Mouse (Mus musculus) midbrain, embryonic 14.5 days (tissue): ENCODE data around the gene Ak9. TPM values are rescaled to one million over a fixed set of nuclear protein-coding genes. Genes with fewer than 3 reads are reported as not detected.

ENCODE experiments used
- ATAC-seq: fragments of 200-750 bp; cut with Nextera tagmentation; 2 replicates; pipeline ENCODE4 v1.8.0; 2017; ENCODE audit warnings: moderate number of reproducible peaks, moderate library complexity; ENCODE audit not compliant: low FRiP score, low TSS enrichment
- DNase-seq: peaks from one replicate; pipeline ENCODE4 v3.0.0-alpha.2; 2015
- H3K27ac ChIP-seq: fragments of 300-500 bp; sonication (generic); replicated peaks from 2 replicates; pipeline ENCODE4 v1.5.1; 2014; ENCODE audit warnings: mild to moderate bottlenecking, low read depth, low read length, moderate library complexity
- H3K27me3 ChIP-seq: fragments of 300-500 bp; sonication (generic); 2 replicates; pipeline ENCODE4 v1.6.1; 2014; ENCODE audit warnings: low read length, control low read depth, mixed read lengths; ENCODE audit not compliant: control insufficient read depth, insufficient read depth
- H3K36me3 ChIP-seq: fragments of 300-500 bp; sonication (generic); 2 replicates; pipeline ENCODE4 v1.6.1; 2014; ENCODE audit warnings: low read length, control low read depth; ENCODE audit not compliant: control insufficient read depth, insufficient read depth
- H3K4me1 ChIP-seq: fragments of 300-500 bp; sonication (generic); 2 replicates; pipeline ENCODE4 v1.6.1; 2014; ENCODE audit warnings: mild to moderate bottlenecking, antibody characterized with exemption, low read length, control low read depth; ENCODE audit not compliant: control insufficient read depth, insufficient read depth
- H3K4me2 ChIP-seq: fragments of 300-500 bp; sonication (generic); 2 replicates; pipeline ENCODE4 v1.6.1; 2014; ENCODE audit warnings: mild to moderate bottlenecking, low read length, moderate library complexity
- H3K4me3 ChIP-seq: fragments of 300-500 bp; sonication (generic); replicated peaks from 2 replicates; pipeline ENCODE4 v1.5.1; 2014; ENCODE audit warnings: low read depth, low read length
- H3K9ac ChIP-seq: fragments of 300-500 bp; sonication (generic); replicated peaks from 2 replicates; pipeline ENCODE4 v1.6.1; 2014; ENCODE audit warnings: mild to moderate bottlenecking, low read length, moderate library complexity
- H3K9me3 ChIP-seq: fragments of 300-500 bp; sonication (generic); 2 replicates; pipeline ENCODE4 v1.6.1; 2016; ENCODE audit warnings: low read length, control low read depth, mixed read lengths; ENCODE audit not compliant: control insufficient read depth
- WGBS: fragments of 180-500 bp; shearing (Covaris S2); extraction: QIAGEN DNeasy Blood & Tissue Kit; methylation state at CpG from one replicate; pipeline ENCODE4 v1.1.7; 2014; 5-methylcytosine and 5-hydroxymethylcytosine counted together
- polyA plus RNA-seq: library from polyadenylated mRNA; unstranded; fragments of >200 nt; fragmentation: Nextera tagmentation; extraction: Ambion mirVana; gene quantifications from 2 replicates; pipeline ENCODE4 v1.2.1, GENCODE M21; 2014

Ak9 gene
- polyA plus RNA-seq, 1 experiment from 2014 or later = 0.08 TPM

DNA sequence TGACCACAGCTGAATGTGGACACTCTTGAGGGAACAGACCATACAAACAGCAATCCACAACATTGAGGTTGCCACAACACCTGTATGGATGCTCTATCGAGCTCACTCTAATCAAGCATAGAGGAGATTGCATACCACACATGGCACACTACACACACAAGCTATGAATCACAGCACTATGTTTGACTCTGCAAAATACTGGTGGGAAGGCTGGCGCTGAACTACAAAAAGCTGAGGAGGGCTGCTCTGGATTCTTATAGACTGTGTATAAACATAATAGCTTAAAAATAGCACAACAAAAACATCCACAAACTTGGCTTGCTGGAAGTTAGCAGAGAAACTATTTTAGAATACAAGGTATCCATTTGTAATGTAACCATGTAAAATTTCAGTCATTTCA, 23.0 kb upstream of the Ak9 start:
- ATAC-seq = no peak
- no peak overlapping the region for H3K9ac ChIP-seq

DNA sequence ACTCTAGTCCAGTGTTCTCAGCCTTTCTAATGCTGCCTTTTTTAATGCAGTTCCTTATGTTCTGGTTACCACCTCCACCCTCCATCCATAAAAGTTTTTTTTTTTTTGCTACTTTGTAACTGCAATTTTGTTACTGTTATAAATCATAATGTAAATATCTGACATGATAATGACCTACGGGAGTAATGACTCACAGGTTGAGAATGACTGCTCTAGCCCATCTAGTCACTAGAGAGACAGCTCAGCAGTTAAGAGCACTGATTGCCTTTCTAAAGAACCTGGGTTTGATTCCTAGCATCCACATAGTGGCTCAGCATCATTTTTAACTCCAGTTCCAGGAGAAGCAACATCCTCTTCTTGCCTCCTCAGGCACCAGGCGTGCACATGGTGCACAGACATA, 21.7 kb upstream of the Ak9 start:
- peaks cover 6% of the 10 kb centered on the region; the same call in 1 of the 2 replicates for H3K4me1 ChIP-seq
- H3K4me3 ChIP-seq = no peak overlapping the region
- WGBS = 95% methylated on average over 2 of the region's 2 CpGs
- DNase-seq (no peak), ATAC-seq (no peak)
- no peaks in the 10 kb centered on the region for H3K9me3 ChIP-seq
- H3K4me2 ChIP-seq = no peak overlapping the region
- H3K27ac ChIP-seq = no peak overlapping the region
- no peaks in the 10 kb centered on the region for H3K27me3 ChIP-seq
- peaks cover 7% of the 10 kb centered on the region for H3K36me3 ChIP-seq
- no peak overlapping the region for H3K9ac ChIP-seq

More for the DNA sequence above, 23.0 kb upstream of the Ak9 start:
- Histone ChIP-seq H3K4me2 (no peak overlapping the region), H3K9me3 (no peaks in the 10 kb centered on the region), H3K4me3 (no peak overlapping the region), H3K27me3 (no peaks in the 10 kb centered on the region), H3K27ac (no peak overlapping the region), H3K36me3 (peaks cover 9% of the 10 kb centered on the region), H3K4me1 (peaks cover 6% of the 10 kb centered on the region; the same call in 1 of the 2 replicates)
- 95% methylated on average over 2 of the region's 2 CpGs for WGBS
- DNase-seq = no peak

DNA sequence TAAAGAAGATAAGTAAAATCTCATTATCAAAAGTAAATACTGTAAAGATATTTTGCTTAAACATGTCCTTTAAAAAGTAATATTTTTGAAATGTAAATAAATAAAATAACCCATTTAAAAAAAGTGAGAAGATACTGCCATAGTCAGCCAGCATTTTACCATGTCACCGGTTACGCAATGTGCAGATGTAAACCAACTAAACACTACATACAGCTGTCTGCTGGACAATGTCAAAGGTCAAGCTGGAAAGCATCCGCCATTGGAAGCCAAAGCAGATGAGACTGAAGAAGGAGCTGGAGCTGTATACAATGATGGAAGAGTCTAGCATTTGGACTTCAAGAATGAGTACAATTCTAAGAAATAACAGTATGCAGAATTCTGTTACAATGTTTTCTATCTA, 16.2 kb upstream of the Ak9 start:
- no peaks in the 10 kb centered on the region for H3K9me3 ChIP-seq
- no peak for DNase-seq
- no peak overlapping the region for H3K27ac ChIP-seq
- H3K4me1 ChIP-seq = 0 out of 2 replicates have a peak, but pooled peaks cover 3% of the 10 kb centered on the region
- H3K4me3 ChIP-seq = no peak overlapping the region
- no peak overlapping the region for H3K4me2 ChIP-seq
- peaks cover 7% of the 10 kb centered on the region; the same call in 1 of the 2 replicates for H3K36me3 ChIP-seq
- no peak overlapping the region for H3K9ac ChIP-seq
- 95% methylated on average over 3 of the region's 3 CpGs for WGBS
- no peak for ATAC-seq
- H3K27me3 ChIP-seq = no peaks in the 10 kb centered on the region

GRCm38 (mm10) chr10:41288074-41288473, 15.7 kb upstream of the Ak9 start:
- Histone ChIP-seq H3K9me3 (no peaks in the 10 kb centered on the region), H3K9ac (no peak overlapping the region), H3K36me3 (peaks cover 7% of the 10 kb centered on the region; the same call in 1 of the 2 replicates), H3K4me3 (no peak overlapping the region), H3K27me3 (no peaks in the 10 kb centered on the region), H3K4me1 (0 out of 2 replicates have a peak, but pooled peaks cover 3% of the 10 kb centered on the region), H3K27ac (no peak overlapping the region), H3K4me2 (no peak overlapping the region)
- no peak for ATAC-seq
- no peak for DNase-seq
- 74% methylated on average over 1 of the region's 1 CpGs for WGBS

DNA sequence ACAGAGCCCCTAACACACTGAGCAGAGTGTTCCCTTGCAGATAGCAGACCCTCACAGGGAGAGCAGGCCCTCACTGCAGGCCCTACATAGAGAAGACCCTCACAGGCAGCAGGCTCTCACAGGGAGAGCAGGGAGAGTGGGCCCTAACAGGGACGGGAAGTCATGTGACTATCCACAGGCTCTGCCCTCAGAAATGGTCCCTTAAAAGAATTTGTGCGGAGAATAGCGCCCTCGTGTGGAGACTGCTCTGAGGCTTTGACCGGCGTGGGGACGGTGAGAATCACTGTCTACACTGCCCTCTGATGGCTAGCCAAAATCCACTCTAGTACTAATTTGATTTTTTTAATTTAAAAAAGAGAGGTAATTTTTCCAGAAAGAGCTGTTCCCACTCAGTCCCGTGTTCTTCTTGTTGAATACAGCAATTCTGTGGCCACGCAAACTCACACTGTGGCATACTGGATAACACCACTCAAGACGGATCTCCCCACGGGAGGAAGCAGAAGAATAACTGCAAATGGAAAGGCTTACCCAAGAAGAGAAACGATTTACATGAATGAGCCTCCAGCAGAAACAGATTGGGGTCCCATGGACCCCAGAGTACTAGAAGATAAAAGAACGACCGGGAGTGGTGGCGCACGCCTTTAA, 14.9 kb upstream of the Ak9 start:
- 0 out of 2 replicates have a peak, but pooled peaks cover 3% of the 10 kb centered on the region for H3K4me1 ChIP-seq
- no peak overlapping the region; the same call in 1 of the 2 replicates for H3K27ac ChIP-seq
- H3K4me3 ChIP-seq = no peak overlapping the region
- DNase-seq (peak; percentile 97), ATAC-seq (peak; percentile 86)
- H3K9me3 ChIP-seq = no peaks in the 10 kb centered on the region
- no peaks in the 10 kb centered on the region for H3K27me3 ChIP-seq
- 31% methylated on average over 16 of the region's 16 CpGs for WGBS
- no peak overlapping the region for H3K9ac ChIP-seq
- H3K4me2 ChIP-seq = no peak overlapping the region
- peaks cover 4% of the 10 kb centered on the region; the same call in 1 of the 2 replicates for H3K36me3 ChIP-seq

DNA sequence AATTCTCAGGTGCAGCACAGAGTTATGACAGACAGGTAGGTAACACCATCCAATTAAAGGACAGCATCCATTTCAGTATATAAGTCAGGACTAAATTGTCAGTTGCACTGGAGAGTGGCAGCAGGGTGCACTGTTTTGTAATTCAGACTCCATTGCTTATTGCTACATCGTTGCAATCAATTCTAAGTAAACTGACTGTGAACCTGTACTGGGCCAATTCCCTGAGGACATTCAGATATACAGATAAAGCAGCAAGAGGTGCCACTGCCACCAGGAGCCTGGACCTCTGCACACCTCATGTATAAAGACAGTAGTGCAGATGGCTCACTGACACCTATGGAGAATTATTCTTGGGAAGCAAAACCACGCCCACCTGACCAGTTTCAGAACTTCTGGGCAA, 12.8 kb upstream of the Ak9 start:
- Histone ChIP-seq H3K27ac (no peak overlapping the region), H3K9ac (no peak overlapping the region), H3K9me3 (no peaks in the 10 kb centered on the region), H3K4me1 (peaks cover 13% of the 10 kb centered on the region), H3K27me3 (no peaks in the 10 kb centered on the region), H3K4me2 (no peak overlapping the region), H3K36me3 (no peaks in the 10 kb centered on the region), H3K4me3 (no peak overlapping the region)
- WGBS = 83% methylated on average over 2 of the region's 2 CpGs
- no peak for ATAC-seq
- DNase-seq = no peak

DNA sequence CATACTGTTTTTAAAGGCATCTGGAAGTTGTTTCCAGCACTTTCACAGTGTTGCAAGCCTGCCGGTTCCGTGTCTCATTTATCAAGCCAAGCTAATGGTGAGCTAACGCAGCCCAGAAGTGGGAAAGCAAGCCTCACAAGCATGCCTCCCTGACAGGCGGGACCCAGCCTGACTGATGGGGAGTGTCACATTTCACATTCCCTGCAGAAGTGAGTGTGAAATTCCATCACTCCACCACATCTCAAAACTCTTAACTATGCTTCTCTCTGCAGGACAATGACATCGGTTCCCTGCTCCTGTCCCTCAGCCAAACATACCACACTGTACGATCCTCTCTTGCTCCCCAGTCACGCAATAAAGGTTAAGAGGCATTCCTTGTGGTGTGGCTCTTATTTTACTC, 10.8 kb upstream of the Ak9 start:
- 49% methylated on average over 7 of the region's 7 CpGs for WGBS
- Histone ChIP-seq H3K4me2 (no peak overlapping the region), H3K4me1 (peaks cover 13% of the 10 kb centered on the region), H3K4me3 (no peak overlapping the region), H3K9ac (no peak overlapping the region), H3K27ac (no peak overlapping the region), H3K9me3 (no peaks in the 10 kb centered on the region), H3K27me3 (no peaks in the 10 kb centered on the region), H3K36me3 (no peaks in the 10 kb centered on the region)
- DNase-seq = no peak
- no peak for ATAC-seq

DNA sequence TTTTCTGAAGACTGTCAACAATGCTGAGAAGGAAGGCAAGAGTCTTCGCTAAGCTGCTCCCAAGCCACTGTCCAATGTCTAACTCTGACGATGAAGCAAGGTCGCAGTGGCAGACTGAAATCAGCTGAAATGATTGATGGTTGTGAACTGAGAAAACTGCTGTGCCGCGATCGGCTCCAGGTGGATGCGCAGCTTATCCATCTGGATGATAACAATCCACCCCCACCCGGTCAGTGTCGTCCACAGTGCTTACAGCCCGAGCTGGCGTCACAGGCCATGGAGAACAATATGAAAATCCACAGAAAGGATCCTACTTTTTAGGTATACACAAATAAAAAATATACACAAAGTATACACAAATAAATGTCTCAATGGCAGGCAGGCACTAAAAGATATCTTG, 9.0 kb upstream of the Ak9 start:
- Histone ChIP-seq H3K27ac (peak overlapping the region; percentile 50), H3K4me3 (no peak overlapping the region), H3K27me3 (no peaks in the 10 kb centered on the region), H3K9me3 (no peaks in the 10 kb centered on the region), H3K4me2 (peak overlapping the region; percentile 37), H3K36me3 (no peaks in the 10 kb centered on the region), H3K9ac (no peak overlapping the region), H3K4me1 (peaks cover 10% of the 10 kb centered on the region)
- DNase-seq = peak; percentile 36
- WGBS = 56% methylated on average over 11 of the region's 11 CpGs
- ATAC-seq = no peak

- H3K36me3 ChIP-seq = no peaks in the 10 kb centered on the region
- no peak overlapping the region for H3K9ac ChIP-seq
- no peaks in the 10 kb centered on the region for H3K9me3 ChIP-seq
- peaks cover 10% of the 10 kb centered on the region for H3K4me1 ChIP-seq
- no peak overlapping the region for H3K4me3 ChIP-seq
- H3K4me2 ChIP-seq = peak overlapping the region; percentile 37
- H3K27ac ChIP-seq = peak overlapping the region; percentile 50; the same call in 1 of the 2 replicates
- WGBS = 12% methylated on average over 7 of the region's 7 CpGs
- H3K27me3 ChIP-seq = no peaks in the 10 kb centered on the region
- ATAC-seq = peak; percentile 40; the same call in 1 of the 2 replicates
- peak; percentile 73 for DNase-seq
Measured at GRCm38 (mm10) chr10:41295145-41295544, 8.6 kb upstream of the Ak9 start.
